Mouse (Mus musculus): ENCODE data around the gene Slc33a1.

Gene Slc33a1

DNA sequence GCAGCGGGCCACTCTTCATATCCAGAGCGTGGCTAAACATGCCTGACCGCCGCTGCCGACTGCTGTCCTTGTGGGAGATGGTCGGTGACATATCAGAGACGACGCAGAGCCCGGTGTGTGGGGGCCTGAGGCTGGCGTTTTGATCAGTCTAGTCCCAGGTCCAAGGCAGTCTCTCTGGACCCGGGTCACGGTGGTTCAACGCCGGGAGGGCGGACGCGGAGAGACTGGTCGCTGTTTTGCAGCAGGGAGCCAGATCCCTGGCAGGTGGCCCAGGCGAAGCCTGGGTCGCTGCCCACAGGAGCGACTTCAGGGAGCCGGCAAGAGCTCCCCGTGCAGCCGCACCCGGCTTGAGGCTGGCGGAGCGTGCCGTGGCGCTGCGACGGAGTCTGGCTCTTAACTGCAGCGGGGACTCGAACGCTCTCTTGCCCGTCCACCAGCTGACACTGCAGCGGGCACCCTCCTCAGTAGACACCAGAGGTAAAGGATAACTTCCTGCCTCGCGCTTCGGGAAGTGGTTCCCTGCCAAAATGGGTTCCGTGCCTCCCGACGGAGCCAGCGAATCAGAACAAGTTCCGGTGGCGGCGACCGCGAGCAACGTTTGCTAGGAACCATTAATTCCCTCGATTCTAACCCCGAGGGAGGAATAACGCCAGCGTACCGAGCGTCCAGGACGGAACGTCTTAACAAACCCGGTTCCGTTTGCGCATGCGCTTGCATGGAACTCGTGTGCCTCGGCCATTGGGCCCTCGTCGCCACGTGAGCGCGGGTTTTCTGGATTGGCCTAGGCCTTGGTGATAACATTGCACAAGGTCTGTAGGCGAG, at the start of gene Slc33a1:
Slc33a1 (minus strand) TSS at position 669 of the 822 bp plus-strand sequence.
- in situ Hi-C loops (cut with MboI, MseI) = loop anchor here (25.0 kb wide), 1 partner anchor 1698 kb away; the partner anchor contains the start of gene Lekr1

DNA sequence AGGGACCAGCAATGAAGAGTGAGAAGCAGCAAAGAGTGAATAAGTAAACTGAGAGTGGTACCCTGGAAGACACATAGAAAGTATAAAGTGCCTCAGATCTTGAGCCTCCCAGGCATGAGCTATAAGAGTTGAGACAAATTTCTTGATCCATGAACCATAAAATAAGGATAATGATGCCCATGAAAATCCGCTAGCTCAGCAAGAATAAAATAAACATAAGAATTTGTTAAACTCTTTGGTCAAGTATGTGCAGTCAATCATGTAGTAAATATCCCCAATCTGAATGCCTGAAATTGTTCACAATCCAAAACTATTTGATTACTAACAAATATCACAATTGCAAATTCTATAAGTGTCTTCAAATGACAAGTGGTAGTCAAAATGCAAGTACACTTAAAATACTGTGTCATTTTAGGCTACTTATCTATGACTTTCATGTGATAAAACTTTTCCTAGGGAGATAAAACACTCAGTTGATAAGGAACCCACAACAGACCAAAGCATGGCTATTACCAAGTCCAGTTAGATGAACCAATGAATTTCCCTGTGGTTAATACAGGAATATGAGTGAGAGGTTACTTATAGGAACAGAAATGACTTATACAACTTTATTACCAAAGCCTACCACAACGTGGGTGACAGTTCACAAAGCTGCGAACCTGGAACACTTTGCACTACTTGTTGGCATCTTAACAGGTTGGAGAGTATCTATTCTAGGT, 24.3 kb upstream of the Slc33a1 start:
- in situ Hi-C loops (cut with MboI, MseI) = loop anchor here (10.0 to 25.0 kb wide), 3 partner anchors 1406 to 1973 kb away; partner anchors contain the start of genes Ccnl1 and Ssr3

DNA sequence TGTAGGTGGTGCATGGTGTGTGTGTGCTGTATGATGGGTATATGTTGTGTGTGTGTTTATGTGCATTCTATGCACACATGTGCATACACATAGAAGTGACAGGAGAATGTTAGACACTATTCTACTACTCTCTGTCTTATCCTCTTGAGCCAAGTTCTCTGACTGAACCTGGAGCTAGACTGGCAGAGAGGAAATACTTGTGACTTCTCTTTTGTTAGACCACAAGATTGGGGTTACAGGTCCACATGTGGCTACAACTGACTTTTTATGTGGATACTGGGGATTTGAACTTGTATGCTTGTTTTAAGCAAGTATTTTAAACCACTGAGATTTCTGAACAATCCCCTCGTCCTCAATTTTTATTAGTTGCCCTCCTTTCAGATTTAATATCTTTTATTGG, 22.1 kb upstream of the Slc33a1 start:
- in situ Hi-C loops (cut with MboI, MseI) = loop anchor here (10.0 to 25.0 kb wide), 3 partner anchors 1408 to 1976 kb away; partner anchors contain the start of genes Ccnl1 and Ssr3

DNA sequence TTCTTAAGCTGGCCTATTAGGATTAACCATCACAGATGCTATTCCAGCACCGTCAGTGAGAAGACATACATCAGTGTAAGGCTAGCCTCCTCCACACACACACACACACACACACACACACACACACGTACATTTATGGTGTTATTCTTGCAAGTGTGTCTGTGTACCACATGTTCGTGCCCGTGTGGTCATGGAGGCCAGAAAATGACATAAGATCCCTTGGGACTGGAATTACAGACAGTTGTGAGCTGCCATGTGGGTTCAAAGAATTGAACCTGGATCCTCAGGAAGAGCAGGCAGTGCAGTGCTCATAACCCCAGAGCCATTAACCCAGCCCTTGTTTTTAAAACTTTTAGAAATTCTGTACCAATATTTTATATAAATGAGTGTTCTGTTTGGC, 13.3 kb upstream of the Slc33a1 start:
- in situ Hi-C loops (cut with MboI, MseI) = loop anchor here (25.0 kb wide), 2 partner anchors 1491 to 1984 kb away; partner anchors contain the start of gene Ccnl1

DNA sequence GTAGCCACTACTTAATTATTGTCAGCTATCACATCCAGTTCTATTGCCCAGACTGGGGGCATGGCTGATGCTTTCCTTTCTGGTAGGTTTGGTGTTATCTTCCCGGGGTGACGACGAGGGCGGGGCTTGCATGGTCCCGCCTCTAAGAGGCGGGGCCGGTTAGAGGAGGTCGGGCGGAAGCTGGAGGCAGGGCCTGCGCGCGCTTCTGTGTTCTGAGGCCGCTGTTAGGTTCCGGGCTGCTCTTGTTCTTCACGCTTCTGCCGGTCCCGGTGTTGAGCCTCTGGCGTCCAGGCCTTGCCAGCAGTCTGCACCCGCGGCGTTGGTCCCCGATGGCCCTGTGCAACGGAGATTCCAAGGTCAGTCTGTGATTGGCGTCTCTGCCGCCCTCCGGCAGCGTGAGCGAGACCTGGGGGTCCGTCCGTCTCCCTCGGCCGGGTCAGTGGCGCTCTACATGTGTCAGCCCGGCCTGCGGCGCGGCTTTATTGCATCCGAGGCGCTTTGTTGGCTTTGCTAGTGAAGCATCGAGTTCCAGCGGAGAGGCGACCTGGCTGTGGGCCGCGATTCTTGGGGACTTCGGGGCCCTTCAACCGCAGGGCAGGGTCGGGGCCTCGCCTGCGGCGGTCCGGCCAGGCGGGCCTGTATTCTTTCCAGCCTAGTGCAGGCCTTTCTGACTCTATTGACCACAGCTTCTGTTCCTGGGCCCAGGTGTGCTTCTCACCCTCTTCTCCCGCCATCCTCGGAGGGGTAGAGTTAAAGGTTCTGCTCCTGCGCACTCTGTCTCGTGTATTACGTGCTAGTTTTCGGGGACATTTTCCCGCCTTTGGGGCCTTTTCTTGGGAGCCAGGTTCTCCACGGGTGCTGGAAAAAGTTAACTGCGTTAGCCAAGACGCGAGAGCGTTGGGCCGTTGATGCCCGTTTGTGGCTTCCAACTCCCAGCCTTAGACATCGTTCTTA, 11.7 kb upstream of the Slc33a1 start, which contains the start of gene Gmps:
Gmps (plus strand) TSS at position 152 of the 954 bp plus-strand sequence.
- in situ Hi-C loops (cut with MboI, MseI) = loop anchor here (25.0 kb wide), 2 partner anchors 1489 to 1986 kb away; partner anchors contain the start of gene Ccnl1

DNA sequence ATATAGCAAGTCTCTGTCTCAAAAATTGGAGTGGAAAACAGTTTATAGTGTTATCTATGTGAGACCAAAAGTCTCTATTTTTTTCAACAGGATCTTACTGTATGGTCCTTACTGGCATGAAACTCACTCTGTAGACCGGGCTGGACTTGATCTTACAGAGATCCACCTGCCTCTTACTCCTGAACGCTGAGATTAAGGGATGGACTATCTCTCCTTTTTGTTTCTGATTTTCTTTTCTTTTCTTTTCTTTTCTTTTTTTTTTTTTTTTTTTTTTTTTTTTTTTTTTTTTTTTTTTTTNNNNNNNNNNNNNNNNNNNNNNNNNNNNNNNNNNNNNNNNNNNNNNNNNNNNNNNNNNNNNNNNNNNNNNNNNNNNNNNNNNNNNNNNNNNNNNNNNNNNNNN, 1.4 kb upstream of the Slc33a1 start:
- in situ Hi-C loops (cut with MboI, MseI) = loop anchor here (25.0 kb wide), 1 partner anchor 1696 kb away; the partner anchor contains the start of gene Lekr1

DNA sequence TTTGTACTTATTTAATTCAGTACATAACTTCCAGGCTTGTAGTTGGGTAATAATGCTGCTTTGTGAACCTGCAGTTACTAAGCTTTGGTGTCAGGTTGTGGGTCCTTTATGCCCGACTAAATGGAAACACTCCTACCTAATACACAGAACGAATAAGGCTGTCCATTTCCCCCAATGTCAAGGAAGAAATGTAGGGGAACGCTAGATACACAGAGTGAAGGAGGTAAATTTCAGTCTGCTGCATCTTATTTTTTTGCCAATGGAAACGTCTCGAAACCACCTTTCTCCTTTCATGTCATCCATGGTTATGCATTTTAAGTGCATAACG, 318 bp upstream of the Slc33a1 start:
- in situ Hi-C loops (cut with MboI, MseI) = loop anchor here (25.0 kb wide), 1 partner anchor 1697 kb away; the partner anchor contains the start of gene Lekr1

DNA sequence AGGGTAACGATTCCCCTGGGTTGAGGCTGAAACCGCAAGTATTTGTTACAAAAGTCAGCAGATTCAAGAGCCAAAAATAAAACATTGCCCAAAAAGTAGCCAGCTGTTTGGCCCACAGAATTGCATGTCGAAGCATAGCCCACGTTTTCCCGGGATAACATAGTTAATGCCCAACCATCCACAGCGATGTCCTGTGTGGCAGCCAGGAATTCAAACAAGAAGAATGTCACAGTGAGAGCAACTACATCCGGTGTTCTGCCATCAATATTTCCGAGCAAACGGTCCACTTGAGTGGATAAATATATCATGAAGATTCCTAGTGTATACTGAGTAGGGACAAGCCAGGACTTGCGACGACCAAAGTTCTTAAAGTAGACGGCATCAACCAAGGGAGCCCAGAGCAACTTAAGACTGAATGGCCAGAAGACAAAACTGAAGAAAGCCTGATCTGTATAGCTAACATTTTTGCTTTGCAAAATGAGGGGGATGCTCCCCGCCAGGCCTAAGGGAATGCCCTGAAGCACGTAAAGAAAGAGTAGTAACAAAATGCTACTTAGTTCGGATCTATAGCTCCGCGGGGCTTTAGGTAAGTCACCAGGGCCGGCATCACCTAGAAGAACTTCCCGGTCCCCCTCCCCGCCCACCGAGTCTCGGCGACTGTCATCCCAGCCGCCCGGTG, 1.0 kb downstream of the Slc33a1 start:
- in situ Hi-C loops (cut with MboI, MseI) = loop anchor here (25.0 kb wide), 1 partner anchor 1699 kb away; the partner anchor contains the start of gene Lekr1

DNA sequence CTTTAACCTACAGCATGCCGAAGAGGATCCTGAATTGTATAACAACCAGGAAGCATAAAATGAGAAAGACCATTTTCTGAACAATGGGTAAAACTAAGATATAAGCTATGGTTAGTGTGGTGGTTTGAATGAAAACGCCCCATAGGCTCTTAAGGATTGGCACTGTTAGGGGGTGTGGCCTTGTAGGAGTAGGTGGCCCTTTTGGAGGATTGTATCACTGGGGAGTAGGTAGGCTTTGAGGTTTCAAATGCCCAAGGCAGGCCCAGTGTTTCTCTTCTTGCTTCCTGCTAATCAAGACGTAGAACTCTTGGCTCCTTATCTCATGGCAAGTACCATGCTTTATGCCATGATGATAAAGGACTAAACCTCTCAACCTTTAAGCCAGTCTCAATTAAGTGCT, 14.7 kb downstream of the Slc33a1 start:
- in situ Hi-C loops (cut with MboI, MseI) = loop anchor here (25.0 kb wide), 1 partner anchor 1712 kb away; the partner anchor contains the start of gene Lekr1

DNA sequence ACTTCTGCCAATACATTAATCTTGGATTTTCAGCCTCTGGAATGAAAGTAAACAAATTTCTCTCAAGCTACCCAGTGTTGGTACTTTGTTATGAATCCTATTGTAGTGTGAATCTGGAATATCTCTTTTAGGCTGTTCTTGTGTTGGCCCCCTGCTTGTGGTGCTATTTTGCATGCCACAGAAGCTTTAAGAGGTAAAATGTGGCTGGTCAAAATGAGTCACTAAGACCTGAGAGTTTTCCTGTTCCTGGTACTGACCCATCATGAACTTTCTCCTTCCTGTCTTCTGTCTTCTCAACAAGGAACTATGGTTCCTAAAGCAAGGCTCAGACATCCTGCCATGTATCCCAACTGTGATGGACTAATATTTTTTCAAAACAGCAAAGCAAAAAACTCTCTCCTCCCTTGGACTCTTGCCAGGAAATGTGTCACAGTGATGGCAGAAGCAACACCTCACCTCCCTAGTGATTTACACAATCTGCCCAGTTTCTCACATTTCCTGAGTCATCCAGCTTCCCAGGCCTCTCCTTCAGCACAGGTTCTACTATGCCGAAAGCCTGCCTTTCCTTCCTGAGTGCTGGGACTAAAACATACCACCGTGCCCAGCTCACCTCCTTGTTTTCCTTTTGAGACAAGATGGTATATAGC, 23.2 kb downstream of the Slc33a1 start:
- in situ Hi-C loops (cut with MboI, MseI) = no loop called here

DNA sequence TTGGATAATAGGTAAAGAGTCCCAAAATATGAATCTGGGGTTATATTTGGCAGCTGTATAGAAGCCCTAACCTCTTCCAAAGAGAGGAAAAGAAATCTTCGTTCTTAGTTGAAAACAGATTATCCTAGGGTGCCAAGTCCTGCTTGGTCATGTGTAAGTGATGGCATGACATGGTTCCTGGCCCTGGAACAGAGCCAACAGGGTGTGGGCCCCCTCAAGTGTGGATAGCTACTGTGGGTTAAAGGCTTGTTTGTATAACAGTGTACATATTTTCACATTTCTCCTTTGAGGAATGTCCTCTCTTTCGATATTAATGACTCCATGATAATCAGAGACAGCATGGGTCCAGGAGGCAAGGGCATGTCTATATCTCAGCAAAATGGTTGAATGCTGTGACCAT, 25.6 kb downstream of the Slc33a1 start:
- in situ Hi-C loops (cut with MboI, MseI) = no loop called here

DNA sequence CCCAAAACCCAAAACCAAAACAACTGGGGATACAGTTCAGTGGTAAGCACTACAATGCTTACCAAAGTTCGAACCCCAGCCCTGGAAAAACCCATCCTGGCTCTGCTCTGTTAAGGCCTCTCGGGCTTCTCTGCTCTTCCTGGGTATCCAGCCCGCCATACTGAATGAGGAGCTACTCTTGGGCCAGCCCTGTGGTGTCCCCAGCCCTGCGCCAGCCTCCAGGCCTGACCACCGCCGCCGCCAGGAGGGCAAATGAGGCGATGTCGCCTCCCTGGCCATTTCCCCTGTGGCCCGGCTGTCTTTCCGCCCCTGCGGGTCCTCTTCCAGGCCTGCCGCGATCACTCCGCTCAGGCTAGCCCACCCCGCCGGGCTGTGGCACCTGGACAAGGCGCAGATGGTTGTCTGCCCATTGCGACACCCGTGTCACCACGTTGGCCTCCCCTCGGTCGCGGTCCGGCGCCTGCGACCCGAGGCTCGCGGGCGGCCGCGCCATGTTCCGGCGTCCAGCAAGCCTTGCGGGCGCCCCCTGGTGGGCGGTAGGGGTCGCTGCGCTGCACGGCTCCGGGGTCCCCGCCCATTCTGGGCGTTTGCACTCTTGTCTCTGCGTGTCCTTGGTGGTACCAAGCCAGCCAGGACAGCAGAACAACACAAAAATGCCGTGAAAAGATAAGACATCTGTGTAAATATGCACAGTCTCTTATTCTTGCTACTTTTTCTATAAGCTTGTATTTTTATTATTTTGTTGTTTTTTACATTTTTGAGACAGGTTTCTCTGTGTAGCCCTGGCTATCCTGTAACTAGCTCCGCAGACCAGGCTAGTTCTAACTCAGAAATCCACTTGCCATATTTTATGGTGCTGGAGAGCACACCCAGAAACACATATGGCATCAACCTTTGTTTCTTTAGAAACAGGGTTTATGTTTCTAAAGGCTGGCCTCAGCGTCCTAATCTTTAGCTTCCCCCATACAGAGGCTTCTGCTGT, 35.4 kb downstream of the Slc33a1 start, which contains the start of gene E130311K13Rik:
E130311K13Rik (minus strand) TSS at position 595 of the 982 bp plus-strand sequence.
- in situ Hi-C loops (cut with MboI, MseI) = no loop called here

DNA sequence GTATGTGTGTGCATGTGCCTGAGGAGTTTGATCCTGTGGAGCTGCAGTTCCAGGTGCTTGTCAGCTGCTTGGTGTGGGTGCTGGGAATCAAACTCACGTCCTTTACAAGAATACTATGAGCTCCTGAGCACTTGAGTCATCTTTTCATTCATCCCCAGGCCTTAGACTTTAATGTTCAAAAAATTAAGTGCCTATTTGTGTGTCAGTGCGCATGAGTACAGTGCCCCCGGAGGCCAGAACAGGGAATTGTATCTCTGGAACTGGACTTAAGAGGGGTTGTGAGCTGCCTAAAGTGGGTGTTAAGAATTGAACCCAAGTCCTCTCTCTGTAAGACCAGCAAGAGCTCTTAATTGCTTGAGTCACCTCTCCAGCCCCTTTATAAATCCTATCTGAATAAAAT, 44.9 kb downstream of the Slc33a1 start:
- in situ Hi-C loops (cut with MboI, MseI) = no loop called here

DNA sequence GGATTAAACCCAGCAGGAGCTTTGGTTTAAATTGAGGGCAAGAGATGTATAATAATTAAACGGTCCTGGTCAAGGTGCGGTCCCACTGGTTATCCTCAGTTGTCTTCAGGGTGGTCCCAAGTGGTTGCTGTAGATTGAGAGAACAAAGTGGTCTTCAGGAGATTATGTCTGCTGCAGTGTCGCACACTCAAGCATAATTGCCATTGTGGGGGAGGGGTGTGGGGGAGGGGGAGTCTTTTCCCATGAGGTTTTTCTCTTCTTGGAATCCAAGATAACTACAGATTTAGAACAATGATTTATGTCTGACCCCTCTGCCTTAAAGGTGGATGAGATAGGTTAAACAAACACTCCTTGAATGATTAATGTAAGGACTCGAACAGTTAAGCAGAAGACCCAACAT, 54.3 kb downstream of the Slc33a1 start:
- in situ Hi-C loops (cut with MboI, MseI) = no loop called here

DNA sequence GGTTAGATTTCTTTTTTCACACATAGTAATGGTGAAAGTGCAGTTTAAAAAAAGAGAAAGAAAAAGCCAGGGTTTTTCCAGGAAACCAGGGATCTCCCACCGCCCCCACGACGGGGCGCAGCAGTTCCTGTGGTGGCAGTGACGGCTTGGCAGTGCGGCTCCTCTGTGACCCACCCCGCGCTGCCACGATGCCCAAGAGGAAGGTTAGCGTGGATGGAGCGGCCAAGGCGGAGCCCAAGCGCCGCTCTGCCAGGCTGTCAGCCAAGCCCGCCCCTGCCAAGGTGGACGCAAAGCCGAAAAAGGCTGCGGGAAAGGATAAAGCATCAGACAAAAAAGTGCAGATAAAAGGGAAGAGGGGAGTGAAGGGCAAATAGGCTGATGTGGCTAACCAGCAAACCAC, 59.3 kb downstream of the Slc33a1 start:
- in situ Hi-C loops (cut with MboI, MseI) = loop anchor here (10.0 kb wide), 1 partner anchor 350 kb away; no protein-coding TSS in a partner anchor

DNA sequence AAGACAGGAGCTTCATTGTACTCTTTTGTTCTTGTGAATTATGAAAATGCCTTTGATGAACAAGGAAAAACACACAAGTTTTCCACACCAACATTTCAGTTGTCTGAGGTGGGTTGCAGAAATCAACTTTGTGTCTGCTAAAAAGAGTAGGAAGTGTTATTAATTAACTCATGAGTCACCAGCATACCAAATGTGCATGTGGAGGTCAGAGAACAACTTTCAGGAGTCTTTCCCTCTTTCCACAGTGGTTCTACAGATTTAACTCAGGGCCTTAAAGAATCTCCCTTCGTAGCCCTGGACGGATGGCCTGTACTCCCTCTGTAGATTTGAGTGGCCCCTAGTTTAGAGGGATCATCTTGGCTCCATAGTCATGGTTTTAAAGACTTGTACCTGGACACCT, 60.4 kb downstream of the Slc33a1 start:
- in situ Hi-C loops (cut with MboI, MseI) = loop anchor here (10.0 kb wide), 1 partner anchor 349 kb away; no protein-coding TSS in a partner anchor

DNA sequence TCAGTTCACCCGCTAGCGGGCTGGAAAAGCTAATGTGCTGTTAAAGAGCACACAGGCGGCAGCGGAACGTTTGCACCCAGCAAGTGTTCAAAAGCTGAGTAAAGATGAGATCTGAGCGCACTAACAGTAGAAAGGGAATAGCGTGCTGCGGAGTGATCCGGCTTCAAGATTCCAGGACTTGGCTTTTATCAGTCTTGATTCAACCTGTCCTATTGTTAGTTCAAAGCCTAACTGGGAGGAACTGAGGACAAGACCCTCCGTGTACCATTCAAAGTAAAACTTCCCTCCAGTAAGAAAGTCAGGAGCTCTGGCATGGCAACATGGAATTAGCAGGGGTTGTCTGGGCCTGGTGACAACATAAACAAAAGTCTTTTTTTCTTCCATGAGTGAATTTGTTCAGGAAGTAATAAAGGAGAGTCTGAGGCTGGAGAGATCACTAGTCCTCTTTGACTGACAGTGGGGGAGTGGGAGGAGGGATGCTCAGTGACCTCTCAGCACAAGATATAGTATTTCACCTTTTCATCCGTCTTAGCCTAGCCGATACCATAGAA, 64.5 kb downstream of the Slc33a1 start:
- in situ Hi-C loops (cut with MboI, MseI) = loop anchor here (10.0 kb wide), 1 partner anchor 345 kb away; no protein-coding TSS in a partner anchor

DNA sequence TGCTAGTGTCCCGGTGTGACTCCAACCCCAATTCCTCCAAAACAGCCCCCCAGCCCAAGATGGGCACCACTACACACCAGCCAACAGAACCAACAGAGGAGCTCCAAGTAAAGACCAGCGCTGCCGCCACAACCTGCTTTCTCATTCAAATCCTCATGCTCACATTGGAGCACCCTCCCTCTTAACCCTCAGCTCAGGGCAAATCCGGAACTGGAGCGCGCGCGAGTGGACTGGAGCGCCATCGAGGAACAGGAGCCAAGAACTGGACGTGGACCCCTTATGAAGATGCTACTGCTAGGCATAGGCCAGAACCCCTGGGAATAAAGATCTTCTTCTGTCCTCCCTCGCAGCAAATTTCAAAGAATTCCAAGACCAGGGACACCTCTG, 65.3 kb downstream of the Slc33a1 start, which contains the start of gene Plch1:
Plch1 (minus strand) TSS at position 164 of the 387 bp plus-strand sequence.
- in situ Hi-C loops (cut with MboI, MseI) = no loop called here

All from T-helper 2 cell (primary cell).